10 mouse cellular contexts compared by ENCODE assay signal in genomic region chr8:46547245-46547644, GRCm38 (mm10). TPM values are rescaled to one million over a fixed set of nuclear protein-coding genes. Genes with fewer than 3 reads are reported as not detected.
A peak's percentile ranks its signal among the peaks of the same experiment; 100 is the strongest.
DNase-seq lines count a peak whose midpoint lies in the region; ATAC-seq and TF ChIP-seq lines count a peak whose summit lies in the region.
"Had no signal": no experiment of that assay in that cellular context is flagged by ENCODE, and none has a peak within 500 bp of the region (broad histone marks: within the 10 kb centered on the region; RNA-seq: fewer than 3 reads in every experiment).

No protein-coding gene starts in this region.

- TF ChIP-seq CTCF in spleen, adult 2 months (IDR thresholded peaks at IDR 0.05; ENCODE audit: extremely low read depth, insufficient read depth, insufficient read length, insufficient replicate concordance), result peak; percentile 14; the same call in 1 of the 2 replicates

- no peak overlapping the region for H3K9ac ChIP-seq in hindbrain, embryonic 11.5 days (ENCODE audit: low read depth, low read length)
- H3K9ac ChIP-seq in hindbrain, embryonic 13.5 days, result no peak overlapping the region
- no peak overlapping the region for H3K9ac ChIP-seq in ES-E14 (ENCODE audit: insufficient read depth, low read depth, low read length, poor library complexity, severe bottlenecking)
- no peak overlapping the region for H3K9ac ChIP-seq in heart, embryonic 13.5 days
- H3K9ac ChIP-seq in liver, embryonic 12.5 days, result peak overlapping the region; percentile 73
- H3K9ac ChIP-seq: embryonic facial prominence, embryonic 15.5 days; midbrain, embryonic 12.5 days had no signal

- no peak overlapping the region for H3K4me3 ChIP-seq in hindbrain, embryonic 11.5 days (ENCODE audit: low read depth, low read length)
- H3K4me3 ChIP-seq in hindbrain, embryonic 13.5 days, result no peak overlapping the region
- no peak overlapping the region for H3K4me3 ChIP-seq in ES-E14 (ENCODE audit: insufficient read depth in 1 of 2, low read depth in 1 of 2, low read length in 2 of 2, poor library complexity in 1 of 2, severe bottlenecking in 1 of 2)
- H3K4me3 ChIP-seq in heart, embryonic 13.5 days, result no peak overlapping the region
- peak overlapping the region; percentile 30 for H3K4me3 ChIP-seq in liver, embryonic 12.5 days
- H3K4me3 ChIP-seq in spleen, adult 2 months (ENCODE audit: extremely low read depth, insufficient read depth, insufficient read length), result no peak overlapping the region
- H3K4me3 ChIP-seq: embryonic facial prominence, embryonic 15.5 days; midbrain, embryonic 12.5 days had no signal

- TF ChIP-seq POLR2A in spleen, adult 2 months (IDR thresholded peaks at IDR 0.05; ENCODE audit: low read depth, low read length), result no peak

- no peaks in the 10 kb centered on the region for H3K36me3 ChIP-seq in hindbrain, embryonic 11.5 days (ENCODE audit: control insufficient read depth, insufficient read depth, low read length)
- no peaks in the 10 kb centered on the region for H3K36me3 ChIP-seq in hindbrain, embryonic 13.5 days
- H3K36me3 ChIP-seq in ES-E14 (ENCODE audit: control insufficient read depth, insufficient read depth, low read length, poor library complexity, severe bottlenecking), result no peaks in the 10 kb centered on the region
- H3K36me3 ChIP-seq in heart, embryonic 13.5 days, result no peaks in the 10 kb centered on the region
- H3K36me3 ChIP-seq in liver, embryonic 12.5 days, result no peaks in the 10 kb centered on the region
- H3K36me3 ChIP-seq in spleen, adult 2 months (ENCODE audit: control insufficient read depth, insufficient read depth, low read length), result no peaks in the 10 kb centered on the region
- H3K36me3 ChIP-seq: embryonic facial prominence, embryonic 15.5 days; midbrain, embryonic 12.5 days had no signal

- no peak for ATAC-seq in hindbrain, embryonic 11.5 days (ENCODE audit: low FRiP score)
- ATAC-seq in hindbrain, embryonic 13.5 days (ENCODE audit: low FRiP score), result no peak
- no peak for ATAC-seq in heart, embryonic 13.5 days (ENCODE audit: extremely low read depth, insufficient number of reproducible peaks, low FRiP score, low TSS enrichment)
- peak; percentile 24 for ATAC-seq in liver, embryonic 12.5 days

- no peaks in the 10 kb centered on the region for H3K27me3 ChIP-seq in hindbrain, embryonic 11.5 days (ENCODE audit: control insufficient read depth, insufficient read depth, low read length)
- no peaks in the 10 kb centered on the region for H3K27me3 ChIP-seq in hindbrain, embryonic 13.5 days
- H3K27me3 ChIP-seq in heart, embryonic 13.5 days (replicated peaks), result no peaks in the 10 kb centered on the region
- H3K27me3 ChIP-seq in liver, embryonic 12.5 days (replicated peaks), result no peaks in the 10 kb centered on the region
- no peaks in the 10 kb centered on the region for H3K27me3 ChIP-seq in spleen, adult 2 months (ENCODE audit: control insufficient read depth, insufficient read depth, low read length)
- H3K27me3 ChIP-seq: embryonic facial prominence, embryonic 15.5 days; midbrain, embryonic 12.5 days had no signal

- 57% methylated on average over 4 of the region's 4 CpGs for WGBS in hindbrain, embryonic 11.5 days
- WGBS in hindbrain, embryonic 13.5 days, result 57% methylated on average over 4 of the region's 4 CpGs
- 47% methylated on average over 4 of the region's 4 CpGs for WGBS in heart, embryonic 13.5 days
- 11% methylated on average over 4 of the region's 4 CpGs for WGBS in liver, embryonic 12.5 days (ENCODE audit: insufficient replicate concordance)
- WGBS in spleen, adult 2 months, result 26% methylated on average over 4 of the region's 4 CpGs

- H3K9me3 ChIP-seq in hindbrain, embryonic 11.5 days (ENCODE audit: control insufficient read depth, low read length), result no peaks in the 10 kb centered on the region
- no peaks in the 10 kb centered on the region for H3K9me3 ChIP-seq in hindbrain, embryonic 13.5 days
- no peaks in the 10 kb centered on the region for H3K9me3 ChIP-seq in ES-E14 (ENCODE audit: control insufficient read depth, insufficient read depth, low read depth, low read length)
- no peaks in the 10 kb centered on the region for H3K9me3 ChIP-seq in heart, embryonic 13.5 days
- H3K9me3 ChIP-seq in liver, embryonic 12.5 days (replicated peaks), result no peaks in the 10 kb centered on the region
- H3K9me3 ChIP-seq: embryonic facial prominence, embryonic 15.5 days; midbrain, embryonic 12.5 days had no signal

- H3K27ac ChIP-seq in hindbrain, embryonic 11.5 days (ENCODE audit: low read depth, low read length), result no peak overlapping the region
- no peak overlapping the region for H3K27ac ChIP-seq in hindbrain, embryonic 13.5 days
- no peak overlapping the region for H3K27ac ChIP-seq in ES-E14 (ENCODE audit: insufficient read depth, low read depth, low read length, poor library complexity, severe bottlenecking)
- peak overlapping the region; percentile 70 for H3K27ac ChIP-seq in heart, embryonic 13.5 days (replicated peaks)
- peak overlapping the region; percentile 99 for H3K27ac ChIP-seq in liver, embryonic 12.5 days
- H3K27ac ChIP-seq in spleen, adult 2 months (ENCODE audit: insufficient read depth, low read length), result no peak overlapping the region; the same call in 1 of the 2 replicates
- H3K27ac ChIP-seq: embryonic facial prominence, embryonic 15.5 days; midbrain, embryonic 12.5 days had no signal

- H3K4me2 ChIP-seq in hindbrain, embryonic 11.5 days (replicated peaks; ENCODE audit: low read depth, low read length), result no peak overlapping the region
- H3K4me2 ChIP-seq in hindbrain, embryonic 13.5 days, result no peak overlapping the region
- peak overlapping the region; percentile 32 for H3K4me2 ChIP-seq in heart, embryonic 13.5 days
- peak overlapping the region; percentile 71 for H3K4me2 ChIP-seq in liver, embryonic 12.5 days
- H3K4me2 ChIP-seq: embryonic facial prominence, embryonic 15.5 days; midbrain, embryonic 12.5 days had no signal

- in situ Hi-C loops in ES-E14 (cut with MboI; ENCODE audit: low sequenced_read_pairs in 2 of 2, unreplicated experiment in 2 of 2), result loop anchor here in 1 of 2 experiments (5.0 kb wide), 1 partner anchor 235 kb away; no protein-coding TSS in a partner anchor

- DNase-seq in hindbrain, embryonic 11.5 days (ENCODE audit: low spot score), result peak; percentile 79
- peak; percentile 48 for DNase-seq in ES-E14 (ENCODE audit: low read depth, low spot score)
- peak; percentile 90 for DNase-seq in c-Kit-positive CD71-positive TER-119-positive erythroid progenitor cells, embryonic 14.5 days (ENCODE audit: low spot score)
- DNase-seq in spleen, adult 2 months (ENCODE audit: low read depth in 1 of 2, low spot score in 2 of 2), result peak in 1 of 2 experiments; percentile 43
- no peak for DNase-seq in right cerebral cortex, postnatal 25 days

- no peaks in the 10 kb centered on the region for H3K4me1 ChIP-seq in hindbrain, embryonic 11.5 days (replicated peaks; ENCODE audit: control insufficient read depth, insufficient read depth, low read length)
- peaks cover 4% of the 10 kb centered on the region for H3K4me1 ChIP-seq in hindbrain, embryonic 13.5 days (replicated peaks)
- peaks cover 0 to 8% of the 10 kb centered on the region in 2 experiments; a peak in 1 of 4 replicates for H3K4me1 ChIP-seq in ES-E14 (ENCODE audit: control insufficient read depth in 2 of 2, insufficient read depth in 2 of 2, low read length in 2 of 2, poor library complexity in 1 of 2)
- H3K4me1 ChIP-seq in heart, embryonic 13.5 days, result peaks cover 21% of the 10 kb centered on the region
- H3K4me1 ChIP-seq in liver, embryonic 12.5 days, result peaks cover 54% of the 10 kb centered on the region
- H3K4me1 ChIP-seq in spleen, adult 2 months (ENCODE audit: control insufficient read depth, insufficient read depth, insufficient read length), result no peaks in the 10 kb centered on the region

TF ChIP-seq in ES-E14, 5 proteins besides CTCF, POLR2A, EP300 and RAD21:
- TF ChIP-seq HCFC1 (IDR thresholded peaks at IDR 0.05; ENCODE audit: borderline replicate concordance, insufficient read depth, low read length), result no peak
- TF ChIP-seq ZC3H11A (IDR thresholded peaks at IDR 0.05; ENCODE audit: borderline replicate concordance, low read depth, low read length), result peak; percentile 72

RNA-seq across cellular contexts. Expression of gene Cenpu, which starts 4.6 kb away (rescaled TPM):
- 23.9 and 29.3 TPM in 2 replicates for polyA plus RNA-seq in hindbrain, embryonic 11.5 days (2014; fragmentation: Nextera tagmentation; extraction: Ambion mirVana)
- 7.2 and 9.4 TPM in 2 replicates for polyA plus RNA-seq in hindbrain, embryonic 13.5 days (2015; fragmentation: Nextera tagmentation; extraction: Ambion mirVana)
- 17.3 and 19.1 TPM in 2 replicates for total RNA-seq in ES-E14 (2012; rRNA removed)
- 8.7 and 10.2 TPM in 2 replicates for polyA plus RNA-seq in heart, embryonic 13.5 days (2015; fragmentation: Nextera tagmentation; extraction: Ambion mirVana)
- 20.7 and 22.2 TPM in 2 replicates for polyA plus RNA-seq in liver, embryonic 12.5 days (2016; fragmentation: Nextera tagmentation; extraction: Ambion mirVana)
- polyA plus RNA-seq in spleen, adult 2 months (2012; rRNA removed), result 1.5 and 2.3 TPM in 2 replicates

Comparison
In these comparisons a context has a peak if more than half of its experiments do, and no peak if none do; other contexts are left out.
1. H3K27ac ChIP-seq: peak in heart, embryonic 13.5 days (single experiment) and liver, embryonic 12.5 days (single experiment); none in hindbrain, embryonic 11.5 days (single experiment), hindbrain, embryonic 13.5 days (single experiment), ES-E14 (single experiment) and spleen, adult 2 months (single experiment).
2. H3K4me2 ChIP-seq: peak in heart, embryonic 13.5 days (single experiment) and liver, embryonic 12.5 days (single experiment); none in hindbrain, embryonic 11.5 days (single experiment) and hindbrain, embryonic 13.5 days (single experiment).